Comparison of ENCODE assay signal across 8 mouse cellular contexts in the genomic region with DNA sequence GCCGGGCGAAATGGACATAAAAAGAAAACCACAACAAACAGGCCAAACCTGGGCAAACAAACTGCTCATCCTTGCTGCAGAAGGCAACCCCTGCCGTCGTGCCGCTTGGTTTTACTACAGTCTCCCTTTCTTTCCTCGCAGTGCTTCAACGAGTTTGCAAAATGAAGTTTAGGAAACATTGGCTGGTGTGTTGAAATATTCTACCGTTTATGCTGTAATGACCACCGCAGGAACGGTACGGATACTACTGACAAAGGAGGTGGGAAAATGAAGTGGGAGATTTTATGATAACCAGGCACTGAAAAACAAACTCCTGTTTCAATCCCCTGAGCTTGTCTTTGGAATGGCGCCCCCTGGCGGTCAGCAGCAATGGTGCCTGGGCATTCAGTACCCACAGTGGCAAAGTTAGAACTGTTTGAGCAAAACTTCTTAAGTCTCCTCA. TPM values are rescaled to one million over a fixed set of nuclear protein-coding genes. Genes with fewer than 3 reads are reported as not detected.
A peak's percentile ranks its signal among the peaks of the same experiment; 100 is the strongest.
DNase-seq lines count a peak whose midpoint lies in the region; ATAC-seq and TF ChIP-seq lines count a peak whose summit lies in the region.

Gene Irak3 (minus strand): TSS at position 170 of the 442 bp plus-strand sequence.

- 3% methylated on average over 13 of the region's 13 CpGs for WGBS in forebrain, embryonic 14.5 days
- 1% methylated on average over 13 of the region's 13 CpGs for WGBS in lung, embryonic 16.5 days

- H3K4me2 ChIP-seq in forebrain, embryonic 14.5 days (ENCODE audit: low read length), result peak within 1 kb of the TSS; percentile 73
- H3K4me2 ChIP-seq in lung, embryonic 16.5 days (ENCODE audit: low read depth, low read length), result peak within 1 kb of the TSS; percentile 68

- peaks cover 14% of the 10 kb centered on the region for H3K27me3 ChIP-seq in forebrain, embryonic 14.5 days (replicated peaks; ENCODE audit: control insufficient read depth, insufficient read depth, low read length)
- peaks cover 5% of the 10 kb centered on the region; the same call in 1 of the 2 replicates for H3K27me3 ChIP-seq in lung, embryonic 16.5 days (ENCODE audit: control insufficient read depth, insufficient read depth, low read depth, low read length)

- H3K27ac ChIP-seq in ES-E14 (ENCODE audit: insufficient read depth, low read depth, low read length, poor library complexity, severe bottlenecking), result no peak within 1 kb of the TSS
- H3K27ac ChIP-seq in forebrain, embryonic 14.5 days (ENCODE audit: low read depth, low read length), result no peak within 1 kb of the TSS
- H3K27ac ChIP-seq in lung, embryonic 16.5 days (ENCODE audit: low read length), result no peak within 1 kb of the TSS

- no peaks in the 10 kb centered on the region for H3K36me3 ChIP-seq in ES-E14 (ENCODE audit: control insufficient read depth, insufficient read depth, low read length, poor library complexity, severe bottlenecking)
- H3K36me3 ChIP-seq in forebrain, embryonic 14.5 days (ENCODE audit: control insufficient read depth, insufficient read depth, low read length), result no peaks in the 10 kb centered on the region
- H3K36me3 ChIP-seq in lung, embryonic 16.5 days (ENCODE audit: control insufficient read depth, insufficient read depth, low read length), result no peaks in the 10 kb centered on the region

- peaks cover 0 to under 1% of the 10 kb centered on the region in 2 experiments; a peak in 1 of 4 replicates for H3K4me1 ChIP-seq in ES-E14 (ENCODE audit: control insufficient read depth in 2 of 2, insufficient read depth in 2 of 2, low read length in 2 of 2, poor library complexity in 1 of 2)
- peaks cover 4% of the 10 kb centered on the region for H3K4me1 ChIP-seq in forebrain, embryonic 14.5 days (ENCODE audit: control insufficient read depth, insufficient read depth, low read length)
- peaks cover 3% of the 10 kb centered on the region; the same call in 1 of the 2 replicates for H3K4me1 ChIP-seq in lung, embryonic 16.5 days (replicated peaks; ENCODE audit: control insufficient read depth, insufficient read depth, low read length)

- intact Hi-C loops in heart, postnatal 36 days (cut with DNase I), result loop anchor here (5.0 kb wide), 1 partner anchor 555 kb away; no protein-coding TSS in a partner anchor

- in situ Hi-C loops in ES-E14 (cut with MboI; ENCODE audit: low sequenced_read_pairs in 2 of 2, unreplicated experiment in 2 of 2), result no loop called here

- H3K9me3 ChIP-seq in ES-E14 (ENCODE audit: control insufficient read depth, insufficient read depth, low read depth, low read length), result no peaks in the 10 kb centered on the region
- no peaks in the 10 kb centered on the region for H3K9me3 ChIP-seq in forebrain, embryonic 14.5 days (replicated peaks; ENCODE audit: control insufficient read depth, low read length)
- H3K9me3 ChIP-seq in lung, embryonic 16.5 days (ENCODE audit: control insufficient read depth, low read length), result no peaks in the 10 kb centered on the region

- H3K9ac ChIP-seq in ES-E14 (ENCODE audit: insufficient read depth, low read depth, low read length, poor library complexity, severe bottlenecking), result peak within 1 kb of the TSS; percentile 52
- H3K9ac ChIP-seq in forebrain, embryonic 14.5 days (ENCODE audit: low read length), result peak within 1 kb of the TSS; percentile 46
- peak within 1 kb of the TSS; percentile 34 for H3K9ac ChIP-seq in lung, embryonic 16.5 days (ENCODE audit: low read length)

- peak; percentile 68; the same call in 1 of the 2 replicates for ATAC-seq in forebrain, embryonic 14.5 days
- peak; percentile 57; the same call in 1 of the 2 replicates for ATAC-seq in lung, embryonic 16.5 days (ENCODE audit: low read depth)

- peak within 1 kb of the TSS; percentile 63 to 72 for H3K4me3 ChIP-seq in ES-E14 (ENCODE audit: insufficient read depth in 1 of 2, low read depth in 1 of 2, low read length in 2 of 2, poor library complexity in 1 of 2, severe bottlenecking in 1 of 2)
- H3K4me3 ChIP-seq in forebrain, embryonic 14.5 days (ENCODE audit: low read depth, low read length), result peak within 1 kb of the TSS; percentile 42
- H3K4me3 ChIP-seq in lung, embryonic 16.5 days (ENCODE audit: low read length), result peak within 1 kb of the TSS; percentile 46

- DNase-seq in ES-E14 (ENCODE audit: low read depth, low spot score), result peak; percentile 71
- peak; percentile 31 for DNase-seq in cerebellum, adult 11 months
- peak; percentile 84 for DNase-seq in forebrain, embryonic 14.5 days (ENCODE audit: low spot score)
- peak; percentile 86 to 91 for DNase-seq in heart, postnatal 36 days
- peak; percentile 48 to 75 for DNase-seq in layer of hippocampus, adult 18-20 months (ENCODE audit: low spot score in 2 of 2)
- DNase-seq in ovary, adult 18-20 months (ENCODE audit: low spot score), result peak; percentile 26
- peak; percentile 83 for DNase-seq in thymus, postnatal 0 days (ENCODE audit: low spot score)

TF ChIP-seq in ES-E14, 5 proteins besides CTCF, POLR2A, EP300 and RAD21:
- TF ChIP-seq ZC3H11A (IDR thresholded peaks at IDR 0.05; ENCODE audit: borderline replicate concordance, low read depth, low read length) (0 out of 2 replicates have a peak, but pooled peaks have one; percentile 39), MAFK (IDR thresholded peaks at IDR 0.05; ENCODE audit: insufficient read depth, low read depth, low read length) (no peak), CHD2 (IDR thresholded peaks at IDR 0.05; ENCODE audit: low read depth, low read length) (no peak), HCFC1 (IDR thresholded peaks at IDR 0.05; ENCODE audit: borderline replicate concordance, insufficient read depth, low read length) (no peak), ZNF384 (IDR thresholded peaks at IDR 0.05; ENCODE audit: low read depth, low read length) (no peak)

RNA-seq across cellular contexts. Expression of gene Irak3, which starts in this region (rescaled TPM):
- 15.1 and 19.8 TPM in 2 replicates for total RNA-seq in ES-E14 (2012; rRNA removed)
- polyA plus RNA-seq in forebrain, embryonic 14.5 days (2014; fragmentation: Nextera tagmentation; extraction: Ambion mirVana), result 0.27 and 0.52 TPM in 2 replicates
- 1 to 10 TPM; 3.1 to 4.6 TPM for total RNA-seq in heart, postnatal 36 days (2021)
- total RNA-seq in layer of hippocampus, adult 18-20 months (2021), result under 1 TPM; 0.57 to 0.58 TPM
- 1.2 and 1.3 TPM in 2 replicates for polyA plus RNA-seq in lung, embryonic 16.5 days (2015; fragmentation: Nextera tagmentation; extraction: Ambion mirVana)
- polyA plus RNA-seq in thymus, postnatal 0 days (2015; fragmentation: Nextera tagmentation; extraction: Ambion mirVana), result 1.1 and 1.3 TPM in 2 replicates

Comparison
In these comparisons a context has a peak if more than half of its experiments do, and no peak if none do; other contexts are left out.
1. Peak in DNase-seq, ATAC-seq, H3K4me3 ChIP-seq, H3K9ac ChIP-seq and H3K4me2 ChIP-seq in forebrain, embryonic 14.5 days; RNA of the gene not detected or under 1 TPM.
2. Peak in DNase-seq in layer of hippocampus, adult 18-20 months; RNA of the gene not detected or under 1 TPM.
3. DNase-seq: peak in every context shown above with its lines; median percentile 88 in heart, postnatal 36 days; 84 in forebrain, embryonic 14.5 days; 83 in thymus, postnatal 0 days; 71 in ES-E14; 62 in layer of hippocampus, adult 18-20 months; 31 in cerebellum, adult 11 months; 26 in ovary, adult 18-20 months.